Mouse (Mus musculus): ENCODE data around the gene Ap3b2. TPM values are rescaled to one million over a fixed set of nuclear protein-coding genes. Genes with fewer than 3 reads are reported as not detected.
A peak's percentile ranks its signal among the peaks of the same experiment; 100 is the strongest.

Gene Ap3b2
- total RNA-seq, 2 experiments from 2014 or later: 0.38 to 0.51 TPM

GRCm38 (mm10) chr7:81476833-81477232 is 16.9 kb downstream of the Ap3b2 start:
- DNase-seq: no peak

DNA sequence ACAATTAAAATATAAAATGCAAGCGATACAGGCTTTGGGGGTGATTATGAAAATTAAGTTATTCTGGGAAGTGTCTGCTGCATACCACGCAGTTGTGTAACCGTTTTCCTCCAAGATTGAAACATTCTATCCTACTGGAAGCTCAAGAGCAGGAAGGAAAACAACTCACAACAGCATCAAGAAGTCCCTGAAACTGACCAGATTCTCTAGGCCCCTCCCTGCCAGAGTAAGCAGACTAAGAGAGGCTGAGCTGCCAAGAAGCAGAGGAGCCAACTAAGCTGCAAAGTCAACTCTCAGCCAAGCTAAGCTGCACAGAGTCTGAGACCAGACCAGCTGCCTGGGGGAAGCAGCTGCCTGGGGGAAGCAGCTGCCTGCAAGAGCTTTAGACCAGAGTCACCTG is 18.5 kb downstream of the Ap3b2 start:
- DNase-seq: peak; percentile 21

- no peak for DNase-seq
These were observed 28.7 kb downstream of the Ap3b2 start for GRCm38 (mm10) chr7:81464906-81465450.

- no peak for DNase-seq
These were observed 29.6 kb downstream of the Ap3b2 start for GRCm38 (mm10) chr7:81464116-81464515.

DNA sequence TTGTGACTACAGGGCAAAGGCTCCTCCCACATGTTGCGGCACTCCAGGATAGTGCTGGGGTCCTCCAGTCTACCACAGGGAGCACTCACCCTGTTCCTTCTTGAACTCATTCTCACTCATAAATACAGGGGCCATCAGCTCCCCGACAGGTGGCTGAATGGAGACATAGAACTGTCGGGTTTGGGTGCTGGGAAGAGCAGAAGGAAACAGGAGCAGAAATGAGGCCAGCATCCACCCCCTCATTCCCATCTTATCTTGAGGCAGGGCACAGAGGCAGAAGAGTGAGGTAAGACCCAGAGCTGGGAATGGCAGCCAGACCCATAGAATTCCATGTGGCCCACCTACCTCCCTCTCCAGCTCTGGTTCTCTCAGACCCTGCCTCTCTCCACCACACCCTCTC is 30.9 kb downstream of the Ap3b2 start:
- no peak for DNase-seq

DNA sequence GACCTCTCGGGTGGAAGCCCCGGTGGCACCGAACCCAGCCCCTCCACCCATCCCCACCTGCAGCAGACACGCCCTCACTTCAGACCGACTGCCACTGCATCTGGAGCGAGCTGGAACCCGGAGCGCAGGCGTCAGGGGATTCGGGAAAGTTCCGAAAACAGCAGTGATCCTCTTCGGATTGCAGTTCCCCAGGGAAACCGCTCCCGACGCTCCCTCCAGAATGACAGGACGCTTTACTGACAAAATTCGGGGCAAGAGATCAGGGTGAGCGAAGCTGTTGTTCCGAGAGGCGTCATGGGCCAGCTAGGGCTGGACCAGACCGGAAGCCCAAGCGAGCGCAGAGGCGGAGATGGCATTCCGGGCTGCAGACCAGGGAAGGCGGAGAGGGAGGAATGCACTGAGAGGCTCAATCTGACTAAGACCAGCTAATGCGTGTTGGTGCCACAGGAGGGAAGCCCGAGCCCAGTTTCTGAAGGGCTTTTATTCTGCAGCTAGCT is 38.5 kb downstream of the Ap3b2 start, which contains the start of gene Cpeb1:
Gene Cpeb1, minus strand, starts transcription at position 311 of the 497 bp plus-strand sequence.
- peak; percentile 77 for DNase-seq

GRCm38 (mm10) chr7:81454331-81455039 is 39.2 kb downstream of the Ap3b2 start:
- DNase-seq: peak; percentile 73

DNA sequence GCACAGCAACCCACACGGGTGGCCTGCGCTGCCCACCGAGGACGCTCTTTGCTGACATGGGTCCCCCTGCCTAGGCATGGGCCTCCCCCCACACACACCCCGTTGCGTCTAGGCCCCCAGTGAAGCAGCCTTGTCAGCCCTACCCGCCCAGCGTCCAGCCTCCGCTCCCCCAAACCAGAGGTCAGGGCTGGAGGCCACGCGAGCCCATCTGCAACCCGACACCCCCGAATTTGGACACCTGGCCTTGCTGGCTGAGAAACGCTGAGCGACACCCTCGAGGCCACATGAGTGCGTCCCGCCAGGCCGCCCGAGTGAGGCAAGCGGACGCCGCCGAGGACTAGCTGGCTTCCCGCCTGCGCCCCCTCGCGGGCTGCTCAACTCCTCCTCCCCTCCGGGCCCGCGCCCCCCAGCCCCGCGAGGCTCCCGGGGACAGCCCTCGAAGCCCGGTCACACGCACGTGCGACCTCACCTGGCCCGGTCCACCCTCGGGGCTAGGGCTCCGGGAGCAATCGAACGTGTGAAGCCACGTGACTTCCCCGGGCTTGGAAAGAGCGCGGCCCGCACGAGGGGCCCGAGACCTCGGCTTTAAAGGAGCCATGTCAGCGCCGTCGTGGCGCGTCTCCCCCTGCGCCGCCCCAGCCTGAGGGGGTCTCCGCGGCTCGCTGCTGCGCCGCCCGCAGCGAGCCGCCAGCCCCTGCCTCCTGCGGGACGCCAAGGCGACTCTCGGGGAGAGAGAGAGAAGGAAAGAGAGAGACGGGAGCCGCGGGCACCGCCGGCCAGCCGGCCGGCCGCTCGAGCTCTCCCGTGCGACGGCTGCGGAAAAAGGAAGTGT is 40.1 kb downstream of the Ap3b2 start:
- DNase-seq: peak; percentile 59

DNA sequence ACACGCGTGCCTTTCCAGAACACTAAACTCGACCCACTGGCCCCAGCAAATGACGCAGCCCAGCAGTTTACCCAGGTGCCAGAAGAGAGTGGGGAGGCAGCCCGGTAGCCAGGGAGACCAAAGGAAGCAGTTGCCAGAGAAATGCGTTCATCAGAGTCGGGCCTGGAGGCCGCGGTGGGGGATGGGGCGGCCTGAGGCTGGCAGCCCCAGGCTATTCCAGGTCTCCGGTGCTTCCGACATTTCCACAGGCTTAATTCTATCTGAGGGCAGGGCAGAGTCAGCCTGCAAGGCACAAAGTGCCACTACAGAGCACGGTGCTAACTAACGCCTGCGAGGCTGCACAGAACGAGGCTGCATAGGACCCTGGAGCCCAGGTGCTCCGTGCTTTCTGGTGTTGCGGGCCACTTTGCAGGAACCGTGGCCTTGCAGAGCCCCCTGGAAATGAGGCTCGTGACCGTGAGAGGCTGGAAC is 40.7 kb downstream of the Ap3b2 start:
- peak; percentile 50 for DNase-seq

Other genes starting within 250 kb of the Ap3b2 start
- 100 to 1,000 TPM; 694 to 707 TPM for gene Rps17, start 148.7 kb downstream of the Ap3b2 start, total RNA-seq (2021)
- 10 to 100 TPM; 14.4 to 17.2 TPM for gene Cpeb1, start 38.5 kb downstream of the Ap3b2 start, total RNA-seq (2021)
- gene BC048679, start 4.4 kb upstream of the Ap3b2 start, total RNA-seq (2021): 1 to 10 TPM in 1 of 2 experiments, under 1 TPM in 1; 0.46 to 1.1 TPM
- gene Fsd2, start 73.0 kb upstream of the Ap3b2 start, total RNA-seq (2021): 100 to 1,000 TPM; 240 to 314 TPM
- gene Whamm, start 77.3 kb upstream of the Ap3b2 start, total RNA-seq (2021): 1 to 10 TPM; 5.8 to 6.5 TPM
- 10 to 100 TPM; 38.5 to 70.4 TPM for gene Homer2, start 213.6 kb upstream of the Ap3b2 start, total RNA-seq (2021)

Data from gastrocnemius, postnatal 25 days (tissue).